Mouse (Mus musculus) adrenal gland, adult 2 months (tissue): ENCODE data around the gene Sbf2. TPM values are rescaled to one million over a fixed set of nuclear protein-coding genes. Genes with fewer than 3 reads are reported as not detected.
A peak's percentile ranks its signal among the peaks of the same experiment; 100 is the strongest.
"Not testable (repeated sequence)": the region's sequence is repeated elsewhere in the genome, so short reads cannot be mapped to it uniquely, and the experiment has no call there.

Experiments
- DNase-seq: peaks from one replicate; pipeline ENCODE4 v3.0.0; 2021
- long read RNA-seq: library from polyadenylated mRNA; stranded (forward); transcript quantifications from one replicate; pipeline ENCODE4 v2.0.0, GENCODE M21; 2021
- polyA plus RNA-seq: library from polyadenylated mRNA; depleted of rRNA; stranded (reverse); fragments of >200 nt; gene quantifications from 2 replicates; pipeline ENCODE4 v1.2.3, GENCODE M21; 2012; rRNA removed
- total RNA-seq, 2 experiments: library from RNA; stranded (reverse); gene quantifications; 2 replicates each; pipeline ENCODE4 v1.2.3; 2021

Gene Sbf2
- total RNA-seq (10 to 100 TPM; 42.6 to 43.8 TPM), polyA plus RNA-seq (7.3 and 8.0 TPM in 2 replicates)
- long read RNA-seq, partial matches to known transcripts = 4 of 5 reads
- long read RNA-seq, other reads (novel, unspliced or antisense) = 0 of 5 reads

DNA sequence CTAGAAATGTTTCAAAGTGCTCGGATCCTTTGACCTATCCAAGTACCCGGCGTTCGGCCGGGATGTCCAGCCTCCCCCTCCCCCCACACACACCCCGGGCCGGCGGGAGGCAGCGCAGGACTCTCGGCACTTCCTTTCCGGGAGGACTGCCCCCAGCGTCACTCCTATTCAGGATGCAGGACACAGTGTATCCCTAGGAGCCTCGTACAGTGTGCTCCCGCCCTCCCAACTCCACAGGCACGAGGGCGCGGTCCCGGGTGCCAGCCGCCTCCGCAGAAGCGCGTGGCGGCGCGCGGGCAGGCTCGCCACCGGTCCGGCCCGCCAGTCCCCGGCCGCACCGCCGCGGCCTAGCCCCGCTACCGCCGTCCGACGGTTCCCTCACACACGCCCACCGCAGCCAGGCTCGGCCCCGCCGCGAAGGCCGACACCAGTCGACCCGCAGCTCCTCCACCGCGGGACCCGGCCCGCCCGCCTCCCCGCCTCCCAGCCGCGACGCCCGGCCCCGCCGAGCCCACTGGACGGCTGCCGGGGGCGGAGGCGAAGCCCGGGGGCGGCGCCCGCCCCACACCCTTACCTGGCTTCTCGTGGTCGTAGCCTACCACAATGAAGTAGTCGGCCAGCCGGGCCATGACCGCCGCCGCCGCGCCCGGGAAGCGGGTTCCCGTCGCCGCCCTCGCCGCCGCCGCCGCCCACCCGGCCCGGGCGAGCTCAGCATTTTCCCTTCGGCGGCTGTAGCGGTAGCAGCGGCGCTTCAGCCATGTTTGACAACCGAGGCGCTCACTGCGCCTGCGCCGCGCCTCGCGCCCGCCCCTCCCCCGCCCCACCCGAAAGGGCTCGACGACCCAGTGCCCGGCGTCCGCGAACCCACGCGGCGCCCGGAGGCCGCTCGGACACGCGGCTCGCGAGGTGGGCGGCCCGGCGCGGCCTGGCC, at the start of gene Sbf2:
TSS of gene Sbf2 (minus strand) at position 790 of the 931 bp plus-strand sequence.
- DNase-seq = peak; percentile 92

DNA sequence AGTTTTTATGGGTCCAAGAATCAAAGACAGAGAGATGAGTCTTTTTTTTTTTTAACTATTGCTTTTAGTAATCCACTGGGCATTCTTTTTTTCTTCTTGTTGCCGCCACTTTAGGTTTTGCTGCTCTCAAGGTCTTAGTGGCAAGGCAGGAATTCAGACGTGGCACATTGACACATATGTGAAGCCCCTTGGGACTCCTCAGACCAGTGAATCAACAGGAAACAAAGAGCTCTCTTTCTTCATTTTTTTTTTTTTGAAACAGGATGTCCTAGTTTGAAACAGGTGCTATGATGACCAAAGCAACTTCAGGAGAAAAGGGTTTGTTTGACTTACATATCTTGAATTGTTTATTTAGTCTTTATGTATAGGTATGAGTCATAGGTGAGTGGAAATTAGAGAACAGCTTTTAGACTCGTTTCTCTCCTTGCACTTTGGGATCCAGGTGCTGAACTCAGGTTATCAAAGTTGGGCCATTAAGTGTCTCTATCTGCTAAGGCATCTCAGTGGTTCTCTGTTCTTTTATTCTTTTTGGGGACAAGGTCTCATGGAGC, 43.7 kb upstream of the Sbf2 start:
- DNase-seq = no peak

DNA sequence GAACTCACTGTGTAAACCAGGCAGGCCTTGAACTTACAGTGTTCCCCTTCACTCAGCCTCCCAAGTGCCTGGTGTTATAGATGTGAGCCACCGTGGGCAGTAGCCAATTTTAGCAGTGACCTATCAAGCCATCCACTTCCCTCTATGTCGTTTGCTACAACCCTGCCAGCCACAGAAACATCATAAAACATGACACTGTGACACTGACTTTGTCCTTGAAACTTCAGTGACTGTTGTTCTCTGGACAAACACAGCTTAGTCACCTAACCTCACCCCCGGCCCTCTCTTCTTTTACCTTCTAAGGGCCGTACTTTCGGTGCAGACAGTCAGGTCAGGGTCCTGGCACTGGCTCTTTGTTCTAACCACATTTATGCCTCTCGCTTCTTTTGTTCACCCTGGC, 41.2 kb upstream of the Sbf2 start:
- DNase-seq = peak; percentile 82

DNA sequence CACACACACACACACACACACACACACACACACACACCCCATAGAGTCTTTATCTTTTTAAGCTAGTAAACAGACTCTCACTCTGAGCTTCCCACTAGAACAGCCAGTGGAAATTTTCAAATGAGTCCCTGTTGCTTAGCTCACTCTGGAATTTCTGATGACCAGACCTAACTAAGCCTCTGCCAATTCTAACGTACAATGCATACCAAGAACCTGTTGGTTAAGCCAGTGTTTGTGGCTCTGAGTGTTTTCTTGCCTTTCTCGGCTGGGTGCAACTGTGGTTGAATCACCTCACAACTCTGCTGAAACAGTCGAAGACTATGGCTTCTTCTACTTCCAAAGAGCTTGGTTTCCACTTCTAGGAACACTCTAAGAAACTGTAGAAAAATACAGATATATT, 40.5 kb upstream of the Sbf2 start:
- DNase-seq = no peak

DNA sequence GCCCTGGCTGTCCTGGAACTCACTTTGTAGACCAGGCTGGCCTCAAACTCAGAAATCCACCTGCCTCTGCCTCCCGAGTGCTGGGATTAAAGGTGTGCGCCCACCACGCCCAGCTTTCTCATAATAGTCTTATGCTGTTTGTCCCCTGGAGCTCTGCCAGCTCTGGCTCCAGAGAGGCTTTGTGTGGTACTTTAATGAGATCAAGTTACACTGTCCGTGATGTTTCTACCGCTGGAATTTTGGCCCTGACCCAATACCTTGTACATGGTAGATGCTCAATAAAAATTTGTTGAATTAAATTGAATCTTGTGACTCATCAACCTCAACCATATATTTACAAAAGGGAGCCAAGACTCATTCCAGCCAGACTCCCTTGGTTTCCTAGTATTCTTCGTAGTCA, 36.4 kb upstream of the Sbf2 start:
- DNase-seq = no peak

DNA sequence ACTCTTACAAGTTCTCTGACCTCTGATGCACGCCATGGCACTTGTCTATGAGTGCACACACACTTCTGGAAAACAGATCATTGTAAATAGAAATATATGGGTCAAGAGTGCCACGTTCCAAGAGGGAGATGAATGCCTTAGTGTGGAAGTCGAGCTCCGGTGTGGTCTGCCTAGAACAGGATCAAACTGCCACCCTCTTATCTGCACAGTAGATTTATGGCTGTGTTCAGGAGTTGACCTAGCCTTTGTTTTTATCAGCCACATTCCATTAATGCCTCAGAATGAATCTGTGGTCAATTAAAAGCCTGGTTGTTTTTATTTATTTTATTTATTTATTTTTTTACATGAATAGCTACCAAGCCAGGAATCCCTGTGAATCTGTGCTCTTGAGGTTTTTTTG, 35.8 kb upstream of the Sbf2 start:
- no peak for DNase-seq

DNA sequence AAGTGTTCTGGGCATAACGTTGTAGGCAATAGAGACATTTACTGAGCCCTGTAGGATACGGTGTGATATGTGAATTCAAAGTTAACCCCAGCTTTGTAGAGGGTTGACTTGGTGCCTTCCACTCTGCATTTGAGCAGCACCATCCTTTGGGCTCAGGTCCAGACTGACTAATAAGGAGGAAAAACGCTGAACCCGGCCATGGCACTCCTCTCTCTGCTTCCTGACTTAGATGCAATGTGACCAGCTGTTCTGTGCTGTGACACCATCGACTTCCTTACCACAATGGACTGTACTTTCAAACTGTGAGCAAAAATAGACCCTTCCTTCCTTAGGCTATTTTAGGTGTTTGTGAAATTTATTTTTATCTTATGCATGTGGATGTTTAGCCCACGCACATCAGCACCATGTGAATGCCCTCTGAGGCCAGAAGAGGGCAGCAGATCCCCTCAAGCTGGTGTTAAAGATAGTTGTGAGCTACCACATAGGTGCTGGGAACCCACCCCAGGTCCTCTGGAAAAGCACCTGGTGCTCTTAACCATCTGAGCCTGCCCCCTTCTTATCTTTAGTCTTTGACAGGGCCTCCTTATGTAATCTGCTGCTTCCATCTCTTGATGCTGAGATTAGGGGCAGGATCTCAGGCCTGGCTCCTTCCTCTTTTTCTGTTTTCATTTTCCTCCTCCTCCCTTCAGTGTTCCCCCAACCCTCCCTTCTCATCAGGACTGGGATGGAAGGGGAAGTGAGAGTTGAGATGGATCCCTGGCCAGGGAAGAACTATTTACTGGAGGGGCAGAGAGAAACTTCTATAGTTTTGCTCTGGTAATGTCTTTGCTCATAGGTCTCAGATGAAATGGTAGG, 34.6 kb upstream of the Sbf2 start:
- DNase-seq = no peak

DNA sequence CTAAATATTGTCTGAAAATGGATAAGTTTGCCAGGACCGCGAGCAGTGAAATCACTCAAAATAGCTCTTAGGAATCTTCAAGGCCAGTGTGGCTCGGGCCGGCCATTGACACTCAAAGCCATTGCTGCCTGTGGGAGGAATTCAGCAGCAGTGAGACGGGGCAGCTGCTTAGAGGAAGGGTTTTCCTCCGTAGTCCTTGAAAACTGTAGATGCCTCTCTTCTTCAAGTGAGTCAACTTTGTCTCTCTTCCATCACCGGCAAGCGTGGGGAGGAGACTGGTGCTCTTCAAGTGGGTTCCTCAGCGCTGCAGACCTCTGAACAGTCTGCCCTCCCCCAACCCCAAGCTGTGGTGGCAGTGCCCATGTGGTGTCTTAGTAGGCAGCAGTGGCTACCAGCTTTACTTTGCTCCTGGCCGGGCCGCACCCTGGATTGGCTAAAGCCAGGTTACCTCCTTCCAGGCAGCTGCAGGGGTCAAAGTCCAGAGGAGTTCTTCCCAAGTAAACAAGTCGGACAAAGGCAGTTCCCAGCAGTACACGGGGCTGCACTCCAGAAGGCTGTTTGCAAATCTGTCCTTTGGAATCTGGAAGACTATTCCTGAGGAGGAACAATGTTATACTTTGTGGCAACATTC, 33.8 kb upstream of the Sbf2 start:
- peak; percentile 47 for DNase-seq

DNA sequence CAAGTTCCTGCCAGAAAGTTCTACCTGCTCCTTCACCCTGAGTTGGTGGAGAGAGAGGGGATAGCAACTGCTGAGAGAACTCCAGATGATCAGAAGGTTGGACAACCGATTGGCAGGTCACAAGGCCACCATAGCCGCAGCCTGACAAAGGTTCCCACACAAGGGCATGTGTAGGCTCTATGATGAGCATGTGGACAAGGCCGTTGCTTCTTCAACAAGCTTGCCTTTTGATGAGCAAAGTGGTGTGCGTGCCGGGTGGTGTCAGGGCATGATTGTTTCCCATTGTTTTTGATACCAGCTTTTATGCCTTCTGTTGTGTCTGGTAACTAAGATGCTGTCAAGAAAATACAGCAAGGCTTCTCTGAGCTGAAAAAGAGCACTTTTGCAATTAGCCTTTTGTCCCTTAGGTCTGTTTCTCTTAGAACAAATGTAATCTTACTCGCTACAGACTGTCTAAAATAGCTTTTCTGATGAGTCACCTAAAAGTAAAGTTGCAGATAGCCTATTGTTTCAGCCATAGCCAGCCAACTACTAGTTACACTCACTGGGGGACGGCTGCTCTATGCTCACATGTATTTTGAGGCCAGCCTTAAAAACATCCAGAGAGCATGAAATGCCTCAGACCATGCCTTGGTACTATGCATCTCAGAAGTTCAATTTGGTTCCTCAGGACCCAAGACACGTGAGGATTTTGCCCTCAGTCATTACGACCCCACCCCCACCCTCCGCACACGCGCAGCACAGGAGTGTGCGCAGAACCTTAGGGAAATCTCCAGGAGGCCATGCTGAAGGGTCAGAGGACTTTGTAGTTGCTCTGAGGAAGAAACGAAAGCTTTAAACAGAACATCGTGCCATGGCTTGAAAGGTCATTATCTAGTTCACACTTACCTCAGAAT, 33.1 kb upstream of the Sbf2 start:
- no peak for DNase-seq

DNA sequence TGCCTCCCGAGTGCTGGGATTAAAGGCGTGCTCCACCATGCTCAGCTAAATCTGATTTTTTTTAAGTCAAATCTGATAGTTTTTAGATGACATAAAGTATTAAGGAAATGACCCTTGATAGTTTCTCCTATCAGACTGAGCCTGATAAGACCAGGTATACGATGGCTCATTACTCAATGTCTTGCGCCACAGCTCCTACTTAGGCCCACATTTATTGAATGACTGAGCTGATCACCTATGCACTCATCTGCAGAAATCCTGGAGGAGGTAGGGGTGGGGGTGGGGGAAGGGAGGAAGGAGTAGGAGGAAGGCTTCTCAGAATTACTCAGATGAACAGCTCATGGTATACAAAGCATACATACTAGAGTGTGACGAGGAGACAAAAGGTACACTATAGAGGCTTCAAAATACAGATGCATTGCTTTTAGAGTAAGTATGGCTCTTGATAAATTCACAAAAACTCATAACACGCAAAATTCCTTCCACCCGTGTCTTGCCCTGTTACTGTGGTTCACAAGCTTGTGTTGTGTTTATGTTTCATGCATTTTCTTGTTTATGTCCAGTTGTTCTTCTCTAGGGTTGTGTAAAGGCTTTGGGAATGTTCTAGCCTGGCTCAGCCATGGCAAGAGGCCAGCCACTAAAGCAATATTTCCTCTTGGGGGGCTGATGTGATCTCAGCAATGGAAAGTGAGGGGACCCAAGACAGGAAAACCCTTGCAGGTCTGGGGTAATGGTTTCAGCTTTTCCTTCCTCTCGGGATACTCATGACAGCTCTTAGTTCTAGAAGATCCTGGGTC, 32.1 kb upstream of the Sbf2 start:
- DNase-seq = no peak

DNA sequence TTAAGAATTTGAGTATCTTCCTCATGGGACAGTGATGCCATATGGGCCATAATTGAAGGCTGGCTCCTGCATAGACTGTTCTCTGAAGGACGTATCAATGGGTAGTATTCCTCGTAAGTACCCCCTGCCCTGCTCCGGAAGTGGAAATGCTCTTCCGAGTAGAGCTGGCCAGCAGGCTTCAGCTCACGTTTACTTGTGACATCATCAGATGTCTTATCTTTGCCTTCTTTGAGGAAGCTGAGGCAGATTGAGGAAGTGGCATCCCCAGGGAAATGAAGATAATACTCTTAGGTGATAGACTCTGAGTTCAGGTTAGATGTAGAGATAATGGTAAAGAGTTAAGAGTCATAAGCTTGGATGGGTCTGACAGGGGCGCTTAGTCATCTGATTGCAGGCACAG, 31.1 kb upstream of the Sbf2 start:
- DNase-seq = no peak

DNA sequence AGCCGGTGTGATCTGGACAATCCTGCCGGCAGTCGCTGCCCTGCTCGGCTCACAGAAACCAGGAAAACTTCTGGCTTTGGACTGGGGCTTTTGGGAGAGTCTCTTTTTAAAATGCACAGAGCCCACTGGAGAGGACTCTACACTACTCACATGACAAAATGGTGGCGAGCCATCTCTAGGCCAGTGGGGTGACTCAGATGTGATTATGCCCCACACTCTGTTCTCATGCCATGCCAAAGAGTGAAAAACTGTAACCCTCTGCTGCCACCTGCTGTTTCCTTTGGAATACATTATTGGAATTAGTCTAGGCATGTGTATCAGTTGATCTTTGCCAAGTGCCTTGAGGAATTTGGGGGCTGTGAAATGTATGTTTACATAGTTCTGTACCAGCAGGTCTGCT, 30.6 kb upstream of the Sbf2 start:
- DNase-seq = peak; percentile 78

DNA sequence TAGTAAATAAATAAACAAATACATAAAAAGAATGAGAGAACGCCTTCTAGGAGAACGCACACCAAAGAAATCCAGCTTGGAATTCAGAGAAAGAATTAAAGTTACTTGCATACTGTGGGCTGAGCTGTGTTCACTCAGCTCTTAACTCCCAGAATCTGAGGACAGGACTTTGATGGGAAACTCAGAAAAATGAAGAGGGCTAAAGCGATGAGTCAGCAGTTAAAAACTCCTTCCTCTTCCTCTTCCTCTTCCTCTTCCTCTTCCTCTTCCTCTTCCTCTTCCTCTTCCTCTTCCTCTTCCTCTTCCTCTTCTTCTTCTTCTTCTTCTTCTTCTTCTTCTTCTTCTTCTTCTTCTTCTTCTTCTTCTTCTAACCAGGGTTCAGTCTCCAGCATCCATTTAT, 25.2 kb upstream of the Sbf2 start:
- DNase-seq = not testable (repeated sequence)

DNA sequence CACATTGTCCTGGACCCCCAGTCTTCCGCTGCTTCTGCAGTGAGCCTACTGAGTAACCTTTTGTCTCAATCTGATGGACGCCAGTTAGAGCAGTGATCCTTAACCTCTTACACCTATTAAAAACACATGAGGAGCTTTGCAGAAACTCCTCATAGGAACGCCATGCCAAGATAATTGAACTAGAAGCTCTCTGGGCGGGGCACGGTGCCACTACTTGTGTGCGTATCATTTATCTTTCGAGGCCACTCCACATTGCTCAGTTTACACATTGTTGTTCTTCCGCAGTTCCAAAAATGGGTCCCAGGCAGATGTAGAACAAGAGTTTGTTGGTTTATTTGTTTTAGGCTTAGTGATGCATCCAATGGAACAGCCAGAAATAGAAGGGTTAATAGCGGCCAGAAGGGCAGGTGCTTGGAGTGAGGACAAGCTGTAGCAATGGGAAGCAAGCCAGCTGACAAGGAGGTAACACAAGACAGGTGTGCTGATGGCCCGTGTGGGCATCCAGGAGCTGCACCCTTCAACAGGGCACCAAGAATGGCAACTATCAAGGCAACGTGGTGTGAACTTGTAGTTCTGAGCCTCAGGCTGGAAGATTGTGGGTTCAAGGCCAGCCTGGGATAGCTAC, 24.7 kb upstream of the Sbf2 start:
- DNase-seq = no peak

DNA sequence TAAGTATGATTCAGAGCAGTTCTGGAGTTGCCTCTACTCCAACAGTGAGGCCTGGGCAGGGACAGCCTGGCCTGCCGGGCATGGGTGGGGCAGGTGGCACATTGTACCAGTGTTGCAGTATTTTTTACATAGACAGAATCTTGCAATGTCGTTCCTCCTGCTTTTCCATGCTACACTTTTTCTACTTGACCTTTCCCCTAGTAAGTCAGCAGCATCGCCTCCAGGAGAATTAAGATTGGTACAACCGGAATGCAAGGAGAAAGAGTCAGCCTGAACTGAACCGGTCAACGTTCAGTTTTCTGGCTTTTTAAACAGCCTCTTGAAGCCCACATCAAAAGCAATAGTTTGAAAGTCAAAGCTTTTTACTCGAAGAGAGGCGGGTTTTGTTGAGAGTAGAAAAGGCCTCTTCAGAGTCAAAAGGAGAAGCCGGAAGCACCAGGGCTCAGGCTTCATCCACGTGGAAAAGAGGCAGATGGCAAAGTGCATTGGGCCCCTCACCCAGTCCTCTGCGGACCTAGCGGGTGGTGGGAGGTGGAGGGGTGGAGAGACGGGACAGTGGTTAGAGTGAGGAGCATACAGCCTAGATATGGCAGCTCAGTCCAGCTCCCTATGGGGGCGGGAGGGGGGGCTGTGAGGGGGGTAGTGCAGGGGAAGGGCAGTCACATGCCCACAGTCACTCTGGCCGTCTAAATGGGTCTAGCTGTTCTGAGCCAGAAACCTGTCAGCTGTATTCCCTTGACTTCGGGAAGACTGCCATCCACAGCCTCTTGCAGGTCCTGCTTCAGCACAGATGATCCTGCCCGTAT, 23.8 kb upstream of the Sbf2 start:
- no peak for DNase-seq

DNA sequence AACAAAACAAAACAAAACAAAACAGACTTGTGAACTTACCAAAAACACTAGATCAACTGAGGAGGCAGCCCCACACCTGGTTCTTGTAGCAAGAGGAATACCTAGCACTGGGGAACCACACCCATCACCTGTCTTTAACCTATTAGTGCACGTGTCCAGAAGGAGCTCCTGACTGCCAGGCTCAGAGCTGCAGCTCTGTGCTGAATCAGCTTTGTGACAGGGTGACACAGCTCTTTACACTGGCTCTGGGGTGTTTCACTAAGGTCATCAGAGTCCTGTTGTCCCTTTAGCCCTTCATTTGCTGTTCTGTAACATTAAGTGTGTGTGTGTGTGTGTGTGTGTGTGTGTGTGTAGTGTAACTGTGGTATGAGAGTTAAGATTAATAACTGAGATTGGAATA, 21.8 kb upstream of the Sbf2 start:
- DNase-seq = no peak

DNA sequence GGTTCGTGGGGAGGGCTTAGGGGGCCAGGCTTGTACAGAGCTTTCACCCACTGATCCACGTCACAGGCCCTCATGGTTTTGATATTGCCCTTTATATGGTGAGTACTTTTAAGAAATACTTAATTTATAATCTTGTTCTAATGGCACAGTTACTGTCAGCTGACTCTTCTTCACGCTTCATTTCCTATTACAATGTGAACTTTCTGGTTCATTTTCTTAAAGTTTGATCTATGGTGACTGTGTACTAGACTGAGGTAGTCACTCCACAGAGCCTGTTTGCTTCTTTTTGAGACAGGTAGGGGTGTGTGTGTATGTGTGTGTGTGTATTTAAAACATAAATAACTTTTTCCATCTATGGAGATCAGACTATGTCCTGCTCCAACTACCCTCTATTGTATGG, 21.2 kb upstream of the Sbf2 start:
- no peak for DNase-seq

DNA sequence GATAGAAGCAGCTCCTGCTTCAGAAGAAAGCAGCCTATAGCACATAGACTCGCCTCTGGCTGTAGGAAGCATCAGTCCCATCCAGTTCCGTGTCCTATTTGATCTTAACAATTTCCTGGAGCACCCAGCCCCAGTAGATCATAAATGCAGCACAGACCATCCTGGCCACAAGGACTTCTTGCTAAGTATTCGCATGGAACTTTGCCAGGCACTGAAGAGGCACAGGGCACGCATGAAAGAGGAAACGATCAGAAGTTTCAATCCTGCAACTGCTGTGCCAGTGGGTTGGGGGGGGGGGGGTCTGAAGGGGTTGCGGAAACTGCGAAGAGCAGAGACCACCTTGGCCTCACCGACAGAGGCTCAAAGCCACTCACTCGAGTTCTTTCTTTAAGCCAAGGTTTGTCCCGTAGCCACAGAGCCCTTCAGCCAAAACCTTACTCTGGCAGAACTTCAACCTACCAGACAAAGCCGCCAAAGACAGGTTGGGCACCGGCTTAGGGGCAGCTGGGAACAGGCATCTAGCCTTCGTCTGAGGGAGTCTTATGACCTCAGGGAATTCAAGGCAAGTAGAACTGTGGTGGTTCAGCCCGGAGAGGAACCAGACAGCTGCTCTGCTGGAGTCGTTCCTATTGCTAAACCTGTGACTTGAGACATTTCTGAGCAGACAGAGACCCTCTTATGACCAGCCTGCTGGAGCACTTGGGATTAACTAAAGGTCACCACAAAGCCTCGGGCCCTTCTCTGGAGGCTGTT, 16.6 kb upstream of the Sbf2 start:
- peak; percentile 60 for DNase-seq
